Mouse (Mus musculus) hindbrain, embryonic 11.5 days (tissue): ENCODE data around the gene Wdr1. TPM values are rescaled to one million over a fixed set of nuclear protein-coding genes. Genes with fewer than 3 reads are reported as not detected.
"Not testable (repeated sequence)": the region's sequence is repeated elsewhere in the genome, so short reads cannot be mapped to it uniquely, and the experiment has no call there.

Source experiments
- ATAC-seq: fragments of 200-750 bp; cut with Nextera tagmentation; 2 replicates; pipeline ENCODE4 v1.8.0; 2017; ENCODE audit warnings: mild to moderate bottlenecking, moderate TSS enrichment, moderate library complexity; ENCODE audit not compliant: low FRiP score
- DNase-seq: peaks from one replicate; pipeline ENCODE4 v3.0.0-alpha.2; 2015; ENCODE audit warnings: low spot score
- H3K27ac ChIP-seq: fragments of 300-500 bp; sonication (generic); 2 replicates; pipeline ENCODE4 v1.5.1; 2014; ENCODE audit warnings: mild to moderate bottlenecking, low read depth, low read length
- H3K27me3 ChIP-seq: fragments of 300-500 bp; sonication (generic); 2 replicates; pipeline ENCODE4 v1.6.1; 2014; ENCODE audit warnings: mild to moderate bottlenecking, low read length, moderate library complexity, mixed read lengths; ENCODE audit not compliant: control insufficient read depth, insufficient read depth
- H3K36me3 ChIP-seq: fragments of 300-500 bp; sonication (generic); 2 replicates; pipeline ENCODE4 v1.6.1; 2014; ENCODE audit warnings: mild to moderate bottlenecking, low read length, moderate library complexity, mixed read lengths; ENCODE audit not compliant: control insufficient read depth, insufficient read depth
- H3K4me1 ChIP-seq: fragments of 300-500 bp; sonication (generic); replicated peaks from 2 replicates; pipeline ENCODE4 v1.6.1; 2014; ENCODE audit warnings: low read length, mixed read lengths; ENCODE audit not compliant: control insufficient read depth, insufficient read depth
- H3K4me2 ChIP-seq: fragments of 300-500 bp; sonication (generic); replicated peaks from 2 replicates; pipeline ENCODE4 v1.6.1; 2014; ENCODE audit warnings: mild to moderate bottlenecking, low read depth, low read length
- H3K4me3 ChIP-seq: fragments of 300-500 bp; sonication (generic); 2 replicates; pipeline ENCODE4 v1.5.1; 2014; ENCODE audit warnings: low read depth, low read length
- H3K9ac ChIP-seq: fragments of 300-500 bp; sonication (generic); 2 replicates; pipeline ENCODE4 v1.6.1; 2014; ENCODE audit warnings: low read depth, low read length
- H3K9me3 ChIP-seq: fragments of 300-500 bp; sonication (generic); 2 replicates; pipeline ENCODE4 v1.6.1; 2016; ENCODE audit warnings: low read length; ENCODE audit not compliant: control insufficient read depth
- WGBS: fragments of 180-500 bp; shearing (Covaris S2); extraction: QIAGEN DNeasy Blood & Tissue Kit; methylation state at CpG from one replicate; pipeline ENCODE4 v1.1.7; 2014; 5-methylcytosine and 5-hydroxymethylcytosine counted together
- polyA plus RNA-seq: library from polyadenylated mRNA; unstranded; fragments of >200 nt; fragmentation: Nextera tagmentation; extraction: Ambion mirVana; gene quantifications from 2 replicates; pipeline ENCODE4 v1.2.1, GENCODE M21; 2014

Gene Wdr1
- polyA plus RNA-seq, 1 experiment from 2014 or later, result 169 TPM

DNA sequence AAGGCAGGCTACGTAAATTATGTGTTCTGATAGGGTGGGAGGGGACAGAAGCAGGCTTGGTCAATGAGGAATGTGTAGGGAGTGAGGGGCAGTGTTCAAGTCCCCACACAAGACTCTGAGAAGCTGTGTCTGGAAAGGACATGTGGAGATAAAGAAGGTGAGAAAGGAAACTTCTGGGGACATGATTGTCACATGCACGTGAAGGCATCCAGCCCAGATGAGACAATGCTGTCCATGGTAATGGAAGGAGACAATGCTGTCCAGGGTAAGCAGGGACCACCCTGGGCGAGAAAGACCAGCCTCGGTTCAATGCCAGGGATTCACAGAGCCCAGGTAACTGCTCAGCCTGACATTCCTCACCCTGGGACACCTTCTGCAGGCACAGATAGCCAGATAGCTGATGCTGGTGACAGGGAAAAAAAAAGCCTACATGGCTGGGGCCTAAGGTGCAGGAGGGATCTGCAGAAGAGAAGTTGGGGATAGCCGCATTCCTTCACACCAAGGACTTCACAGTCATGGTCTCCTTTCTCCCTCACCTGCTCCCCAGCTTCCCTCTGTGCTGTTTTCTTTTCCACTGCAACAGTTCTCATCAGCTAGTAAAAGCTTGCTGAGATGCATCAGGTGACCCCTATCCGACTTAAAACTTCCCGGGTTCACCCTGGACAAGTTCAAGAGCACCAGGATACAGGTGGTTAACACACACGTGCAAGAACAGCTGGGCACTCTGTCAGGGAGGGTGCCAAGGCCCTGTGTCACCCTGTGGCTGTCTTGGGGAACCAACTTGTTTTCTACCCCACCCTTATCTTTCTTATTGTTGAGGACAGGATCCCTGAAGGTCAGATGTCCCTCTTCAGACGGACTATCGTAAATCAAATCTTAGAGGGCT, 82.0 kb downstream of the Wdr1 start:
- Histone ChIP-seq H3K4me1 (peaks cover 3% of the 10 kb centered on the region; the same call in 1 of the 2 replicates), H3K9me3 (no peaks in the 10 kb centered on the region), H3K4me3 (no peak overlapping the region), H3K27me3 (no peaks in the 10 kb centered on the region), H3K4me2 (peak overlapping the region; percentile 39; the same call in 1 of the 2 replicates), H3K9ac (no peak overlapping the region), H3K27ac (no peak overlapping the region), H3K36me3 (no peaks in the 10 kb centered on the region)
- ATAC-seq (peak; percentile 26), DNase-seq (no peak)
- WGBS, result 72% methylated on average over 10 of the region's 10 CpGs

DNA sequence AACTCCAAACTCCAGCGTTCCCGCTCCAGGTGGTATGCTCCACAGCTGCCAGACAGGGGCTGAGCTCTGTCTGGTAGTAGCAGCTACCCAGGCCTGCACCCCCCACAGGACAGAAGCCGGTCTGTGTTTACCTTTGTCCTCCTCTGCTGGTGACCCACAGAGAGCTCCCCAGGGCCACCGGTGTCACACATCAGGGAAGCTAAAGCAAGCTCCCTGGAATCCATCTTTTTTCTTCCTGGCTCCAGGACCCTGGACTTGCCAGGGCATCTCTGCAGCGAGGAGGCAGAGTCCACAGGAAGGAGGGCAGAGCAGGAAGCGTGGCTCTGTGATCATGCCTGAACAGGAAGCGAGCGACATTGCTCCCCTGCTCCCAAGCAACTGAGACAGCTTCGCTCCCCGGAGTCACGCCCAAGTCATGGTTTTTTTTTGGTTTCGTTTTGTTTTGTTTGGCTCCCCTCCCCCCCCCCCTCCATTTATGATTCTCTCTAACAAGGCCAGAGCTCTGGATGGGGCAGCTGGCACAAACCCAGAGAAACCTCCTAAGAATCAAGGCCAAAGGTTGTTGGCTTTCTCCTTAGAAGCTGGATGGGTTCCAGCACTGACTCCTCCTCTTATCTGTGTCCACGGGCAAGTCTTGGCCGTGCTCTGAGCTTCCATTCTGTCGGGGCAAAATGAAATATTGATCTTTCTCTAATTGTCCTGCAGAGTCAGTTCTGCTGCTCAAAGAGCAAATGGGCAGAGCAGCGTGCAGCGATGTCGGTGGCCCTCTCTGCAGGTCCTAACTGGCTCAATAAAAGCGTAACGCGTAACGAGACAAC, 82.9 kb downstream of the Wdr1 start:
- DNase-seq (peak; percentile 52), ATAC-seq (peak; percentile 68)
- Histone ChIP-seq H3K36me3 (no peaks in the 10 kb centered on the region), H3K4me3 (peak overlapping the region; percentile 10; the same call in 1 of the 2 replicates), H3K27ac (0 out of 2 replicates have a peak overlapping the region, but pooled peaks have one; percentile 30), H3K4me2 (peak overlapping the region; percentile 39), H3K9me3 (no peaks in the 10 kb centered on the region), H3K4me1 (peaks cover 3% of the 10 kb centered on the region; the same call in 1 of the 2 replicates), H3K27me3 (no peaks in the 10 kb centered on the region), H3K9ac (peak overlapping the region; percentile 42; the same call in 1 of the 2 replicates)
- 12% methylated on average over 22 of the region's 22 CpGs for WGBS

DNA sequence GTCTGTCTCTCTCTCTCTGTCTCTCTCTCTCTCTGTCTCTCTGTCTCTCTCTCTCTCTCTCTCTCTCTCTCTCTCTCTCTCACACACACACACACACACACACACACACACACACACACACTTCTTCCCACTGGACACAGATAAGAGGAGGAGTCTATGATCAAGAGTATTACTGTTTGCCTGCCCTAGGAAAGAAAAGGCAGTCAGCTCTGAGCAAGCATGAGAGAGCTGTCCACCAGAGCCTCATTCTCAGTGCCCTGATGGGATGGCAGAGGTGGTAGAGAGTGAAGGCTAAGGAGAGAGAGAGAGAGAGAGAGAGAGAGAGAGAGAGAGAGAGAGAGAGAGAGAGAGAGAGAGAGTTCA, 83.5 kb downstream of the Wdr1 start:
- H3K9ac ChIP-seq, DNase-seq: not testable (repeated sequence)
- H3K4me2 ChIP-seq, result peak overlapping the region; percentile 39; the same call in 1 of the 2 replicates

DNA sequence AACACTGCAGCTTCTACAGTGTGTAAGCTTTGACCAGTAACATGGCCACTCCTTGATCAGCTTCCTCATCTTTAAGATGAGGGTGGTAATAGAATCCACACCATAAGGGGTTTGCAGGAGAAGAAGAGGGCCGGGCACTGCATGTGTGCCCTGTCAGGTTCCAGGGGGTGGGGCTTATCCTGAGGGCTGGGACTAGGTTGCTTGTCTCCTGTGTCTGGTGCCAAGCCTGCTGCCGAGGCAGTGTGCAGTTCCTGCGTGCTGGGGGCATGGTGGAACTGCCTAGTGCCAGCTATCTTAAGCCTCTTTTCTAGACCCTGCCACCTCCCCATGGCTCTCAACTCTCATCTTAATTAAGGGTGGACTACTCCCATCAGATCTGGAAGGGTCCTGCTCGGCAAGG, 84.0 kb downstream of the Wdr1 start:
- no peak overlapping the region for H3K4me3 ChIP-seq
- DNase-seq (peak; percentile 14), ATAC-seq (0 out of 2 replicates have a peak, but pooled peaks have one; percentile 8)
- no peaks in the 10 kb centered on the region for H3K36me3 ChIP-seq
- no peak overlapping the region for H3K27ac ChIP-seq
- no peak overlapping the region for H3K9ac ChIP-seq
- no peaks in the 10 kb centered on the region for H3K27me3 ChIP-seq
- H3K4me2 ChIP-seq, result no peak overlapping the region
- H3K9me3 ChIP-seq, result no peaks in the 10 kb centered on the region
- WGBS, result 52% methylated on average over 4 of the region's 4 CpGs
- peaks cover 3% of the 10 kb centered on the region; the same call in 1 of the 2 replicates for H3K4me1 ChIP-seq

More for the DNA sequence above, 83.5 kb downstream of the Wdr1 start:
- not testable (repeated sequence) for H3K9me3 ChIP-seq, H3K27ac ChIP-seq, H3K27me3 ChIP-seq, H3K4me3 ChIP-seq, H3K36me3 ChIP-seq, H3K4me1 ChIP-seq
- ATAC-seq, result peak; percentile 3; the same call in 1 of the 2 replicates

DNA sequence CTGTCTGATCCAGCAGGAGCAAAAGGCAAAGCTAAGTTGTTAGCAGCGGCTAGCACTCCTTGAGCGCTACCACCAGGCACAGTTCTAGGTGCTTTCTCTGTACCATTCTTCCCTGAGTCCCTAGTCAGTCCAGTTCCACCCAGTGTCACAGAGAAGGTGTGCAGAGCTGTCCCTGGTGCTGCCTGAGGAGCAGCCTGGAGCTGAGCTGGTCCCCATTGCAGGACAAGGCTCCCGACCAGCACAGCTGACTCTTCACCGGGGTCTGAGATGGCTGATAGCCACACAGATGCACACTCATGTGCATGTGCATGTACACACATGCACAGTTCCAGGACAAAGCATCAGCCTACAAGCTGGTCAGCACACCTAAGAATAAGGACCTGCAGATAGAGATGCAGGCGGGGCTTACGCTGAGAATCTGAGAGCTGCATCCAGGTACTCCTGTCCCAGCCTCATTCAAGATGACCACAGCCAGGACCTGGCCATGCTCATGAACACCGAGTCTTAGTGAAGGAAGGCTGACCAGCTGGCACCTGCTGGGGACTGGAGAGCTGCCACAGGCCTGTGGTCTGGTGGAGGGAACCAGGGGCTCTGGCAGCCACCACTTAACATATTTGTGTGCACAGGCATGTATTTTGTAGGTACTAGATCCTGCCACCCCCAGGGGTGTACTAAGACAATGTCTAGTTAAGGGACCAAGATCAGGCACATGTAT, 85.1 kb downstream of the Wdr1 start:
- DNase-seq (no peak), ATAC-seq (no peak)
- no peaks in the 10 kb centered on the region for H3K36me3 ChIP-seq
- H3K9ac ChIP-seq, result no peak overlapping the region
- no peaks in the 10 kb centered on the region for H3K9me3 ChIP-seq
- H3K27me3 ChIP-seq, result no peaks in the 10 kb centered on the region
- no peak overlapping the region for H3K4me2 ChIP-seq
- H3K27ac ChIP-seq, result no peak overlapping the region
- peaks cover 3% of the 10 kb centered on the region; the same call in 1 of the 2 replicates for H3K4me1 ChIP-seq
- no peak overlapping the region for H3K4me3 ChIP-seq
- WGBS, result 87% methylated on average over 7 of the region's 7 CpGs

DNA sequence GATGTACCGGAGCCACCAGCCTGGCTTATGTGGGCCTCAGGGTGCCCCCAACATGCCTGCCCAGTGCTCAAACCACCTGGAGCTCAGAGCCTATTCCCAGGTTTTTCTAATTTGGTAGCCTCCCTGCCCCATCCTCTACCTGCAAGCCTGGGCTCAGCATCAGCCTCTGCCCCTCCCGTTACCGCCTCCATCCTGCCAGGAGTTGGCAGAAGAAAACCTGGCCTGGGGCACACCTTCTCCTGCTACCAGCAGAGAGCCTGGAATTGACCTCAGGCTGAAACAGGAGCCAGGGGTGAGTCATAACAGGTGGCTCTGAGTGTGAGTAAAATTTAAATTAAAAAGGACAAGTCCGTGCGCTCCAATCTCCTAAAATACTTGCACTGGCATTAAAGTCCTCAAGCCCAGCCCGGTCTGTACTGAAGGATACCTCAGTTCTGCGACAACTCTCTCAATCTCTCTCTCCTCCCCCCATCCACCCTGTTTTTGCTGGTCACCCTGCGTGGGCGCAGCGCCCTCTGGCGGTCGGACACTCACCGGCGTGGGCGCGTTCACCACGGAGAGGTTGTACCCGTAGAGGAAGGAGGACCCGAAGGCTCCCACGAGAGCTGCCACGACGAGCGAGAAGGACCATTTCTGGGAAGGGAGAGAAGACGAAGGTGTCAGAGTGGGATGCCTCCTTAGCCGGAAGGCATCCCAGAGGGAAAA, 86.0 kb downstream of the Wdr1 start:
- H3K36me3 ChIP-seq, result no peaks in the 10 kb centered on the region
- H3K27ac ChIP-seq, result no peak overlapping the region
- no peaks in the 10 kb centered on the region for H3K9me3 ChIP-seq
- H3K27me3 ChIP-seq, result no peaks in the 10 kb centered on the region
- no peak overlapping the region for H3K4me3 ChIP-seq
- peaks cover 3% of the 10 kb centered on the region; the same call in 1 of the 2 replicates for H3K4me1 ChIP-seq
- H3K9ac ChIP-seq, result no peak overlapping the region
- H3K4me2 ChIP-seq, result no peak overlapping the region
- WGBS, result 88% methylated on average over 25 of the region's 25 CpGs
- no peak for ATAC-seq
- no peak for DNase-seq
